Mouse (Mus musculus) lung, embryonic 16.5 days (tissue): Measurements from ENCODE around the gene Ghrhr. TPM values are rescaled to one million over a fixed set of nuclear protein-coding genes. Genes with fewer than 3 reads are reported as not detected.
A peak's percentile ranks its signal among the peaks of the same experiment; 100 is the strongest.

Experiments
- ATAC-seq: fragments of 200-750 bp; cut with Nextera tagmentation; 2 replicates; pipeline ENCODE4 v1.8.0; 2017; ENCODE audit warnings: low read depth, mild to moderate bottlenecking, moderate library complexity
- H3K27ac ChIP-seq: fragments of 300-500 bp; sonication (generic); 2 replicates; pipeline ENCODE4 v1.5.1; 2014; ENCODE audit warnings: mild to moderate bottlenecking, control low read depth, low read length
- H3K27me3 ChIP-seq: fragments of 300-500 bp; sonication (generic); 2 replicates; pipeline ENCODE4 v1.6.1; 2014; ENCODE audit warnings: low read depth, low read length, mixed read lengths; ENCODE audit not compliant: control insufficient read depth, insufficient read depth
- H3K36me3 ChIP-seq: fragments of 300-500 bp; sonication (generic); 2 replicates; pipeline ENCODE4 v1.6.1; 2014; ENCODE audit warnings: low read length; ENCODE audit not compliant: control insufficient read depth, insufficient read depth
- H3K4me1 ChIP-seq: fragments of 300-500 bp; sonication (generic); replicated peaks from 2 replicates; pipeline ENCODE4 v1.6.1; 2014; ENCODE audit warnings: low read length, mixed read lengths; ENCODE audit not compliant: control insufficient read depth, insufficient read depth
- H3K4me2 ChIP-seq: fragments of 300-500 bp; sonication (generic); 2 replicates; pipeline ENCODE4 v1.6.1; 2014; ENCODE audit warnings: low read depth, low read length, control low read depth
- H3K4me3 ChIP-seq: fragments of 300-500 bp; sonication (generic); 2 replicates; pipeline ENCODE4 v1.5.1; 2014; ENCODE audit warnings: mild to moderate bottlenecking, low read length, control low read depth
- H3K9ac ChIP-seq: fragments of 300-500 bp; sonication (generic); 2 replicates; pipeline ENCODE4 v1.6.1; 2014; ENCODE audit warnings: low read length, control low read depth
- H3K9me3 ChIP-seq: fragments of 300-500 bp; sonication (generic); 2 replicates; pipeline ENCODE4 v1.6.1; 2016; ENCODE audit warnings: low read length; ENCODE audit not compliant: control insufficient read depth
- WGBS: fragments of 180-500 bp; shearing (Covaris S2); extraction: QIAGEN DNeasy Blood & Tissue Kit; methylation state at CpG from one replicate; pipeline ENCODE4 v1.1.7; 2014; 5-methylcytosine and 5-hydroxymethylcytosine counted together
- polyA plus RNA-seq: library from polyadenylated mRNA; unstranded; fragments of >200 nt; fragmentation: Nextera tagmentation; extraction: Ambion mirVana; gene quantifications from 2 replicates; pipeline ENCODE4 v1.2.1, GENCODE M21; 2015

The Ghrhr gene
- polyA plus RNA-seq, 1 experiment from 2014 or later: 0.10 TPM

- WGBS: 89% methylated on average over 5 of the region's 5 CpGs
- H3K9me3 ChIP-seq: 0 out of 2 replicates have a peak, but pooled peaks cover 2% of the 10 kb centered on the region
- no peak overlapping the region for H3K27ac ChIP-seq
- H3K36me3 ChIP-seq: no peaks in the 10 kb centered on the region
- no peak overlapping the region for H3K9ac ChIP-seq
- H3K4me2 ChIP-seq: no peak overlapping the region
- ATAC-seq: no peak
- peaks cover 13% of the 10 kb centered on the region for H3K4me1 ChIP-seq
- H3K4me3 ChIP-seq: no peak overlapping the region
- H3K27me3 ChIP-seq: no peaks in the 10 kb centered on the region
These were observed 28.2 kb upstream of the Ghrhr start for GRCm38 (mm10) chr6:55347711-55348571.

GRCm38 (mm10) chr6:55349231-55349630 lies 26.9 kb upstream of the Ghrhr start:
- Histone ChIP-seq H3K4me1 (peaks cover 6% of the 10 kb centered on the region), H3K27ac (peak overlapping the region; percentile 27; the same call in 1 of the 2 replicates), H3K4me2 (no peak overlapping the region), H3K9ac (no peak overlapping the region), H3K9me3 (0 out of 2 replicates have a peak, but pooled peaks cover 2% of the 10 kb centered on the region), H3K4me3 (no peak overlapping the region), H3K36me3 (no peaks in the 10 kb centered on the region), H3K27me3 (no peaks in the 10 kb centered on the region)
- WGBS: 61% methylated on average over 4 of the region's 4 CpGs
- peak; percentile 77 for ATAC-seq

GRCm38 (mm10) chr6:55350383-55350952 lies 25.6 kb upstream of the Ghrhr start:
- Histone ChIP-seq H3K36me3 (no peaks in the 10 kb centered on the region), H3K27ac (no peak overlapping the region), H3K27me3 (no peaks in the 10 kb centered on the region), H3K4me2 (no peak overlapping the region), H3K4me3 (no peak overlapping the region), H3K9ac (no peak overlapping the region), H3K9me3 (0 out of 2 replicates have a peak, but pooled peaks cover 2% of the 10 kb centered on the region), H3K4me1 (peaks cover 4% of the 10 kb centered on the region)
- 87% methylated on average over 6 of the region's 6 CpGs for WGBS
- ATAC-seq: no peak

GRCm38 (mm10) chr6:55351712-55352111 lies 24.4 kb upstream of the Ghrhr start:
- H3K27ac ChIP-seq: no peak overlapping the region
- WGBS: 50% methylated on average over 7 of the region's 7 CpGs

GRCm38 (mm10) chr6:55353711-55354445 lies 22.2 kb upstream of the Ghrhr start:
- Histone ChIP-seq H3K4me1 (peaks cover 17% of the 10 kb centered on the region), H3K27me3 (no peaks in the 10 kb centered on the region), H3K27ac (no peak overlapping the region), H3K9ac (no peak overlapping the region), H3K36me3 (no peaks in the 10 kb centered on the region), H3K4me2 (no peak overlapping the region), H3K9me3 (0 out of 2 replicates have a peak, but pooled peaks cover 2% of the 10 kb centered on the region), H3K4me3 (no peak overlapping the region)
- no peak for ATAC-seq
- WGBS: 75% methylated on average over 12 of the region's 12 CpGs

More at GRCm38 (mm10) chr6:55351712-55352111, 24.4 kb upstream of the Ghrhr start:
- Histone ChIP-seq H3K9ac (no peak overlapping the region), H3K4me2 (no peak overlapping the region), H3K4me3 (no peak overlapping the region), H3K9me3 (0 out of 2 replicates have a peak, but pooled peaks cover 2% of the 10 kb centered on the region), H3K36me3 (no peaks in the 10 kb centered on the region), H3K4me1 (peaks cover 14% of the 10 kb centered on the region), H3K27me3 (no peaks in the 10 kb centered on the region)
- ATAC-seq: no peak

- ATAC-seq: no peak
- Histone ChIP-seq H3K4me2 (no peak overlapping the region), H3K27me3 (no peaks in the 10 kb centered on the region), H3K9ac (no peak overlapping the region), H3K27ac (no peak overlapping the region), H3K36me3 (no peaks in the 10 kb centered on the region), H3K9me3 (0 out of 2 replicates have a peak, but pooled peaks cover 2% of the 10 kb centered on the region), H3K4me3 (no peak overlapping the region), H3K4me1 (peaks cover 16% of the 10 kb centered on the region)
- WGBS: 80% methylated on average over 4 of the region's 4 CpGs
These were observed 21.5 kb upstream of the Ghrhr start for GRCm38 (mm10) chr6:55354456-55355117.

GRCm38 (mm10) chr6:55355575-55355974 lies 20.5 kb upstream of the Ghrhr start:
- Histone ChIP-seq H3K27me3 (no peaks in the 10 kb centered on the region), H3K4me2 (no peak overlapping the region), H3K9me3 (no peaks in the 10 kb centered on the region), H3K4me3 (no peak overlapping the region), H3K27ac (peak overlapping the region; percentile 33; the same call in 1 of the 2 replicates), H3K4me1 (peaks cover 16% of the 10 kb centered on the region), H3K9ac (no peak overlapping the region), H3K36me3 (no peaks in the 10 kb centered on the region)
- WGBS: 36% methylated on average over 7 of the region's 7 CpGs
- ATAC-seq: peak; percentile 58

- H3K4me2 ChIP-seq: no peak overlapping the region
- H3K4me3 ChIP-seq: no peak overlapping the region
- 18% methylated on average over 5 of the region's 5 CpGs for WGBS
- peaks cover 16% of the 10 kb centered on the region for H3K4me1 ChIP-seq
- no peaks in the 10 kb centered on the region for H3K36me3 ChIP-seq
- no peaks in the 10 kb centered on the region for H3K27me3 ChIP-seq
- peak; percentile 31; the same call in 1 of the 2 replicates for ATAC-seq
- no peaks in the 10 kb centered on the region for H3K9me3 ChIP-seq
- no peak overlapping the region for H3K9ac ChIP-seq
- H3K27ac ChIP-seq: peak overlapping the region; percentile 33; the same call in 1 of the 2 replicates
These were observed 19.9 kb upstream of the Ghrhr start for GRCm38 (mm10) chr6:55356017-55356703.
